Mouse (Mus musculus) embryonic facial prominence, embryonic 11.5 days (tissue): ENCODE results near the gene Lrit3. TPM values are rescaled to one million over a fixed set of nuclear protein-coding genes. Genes with fewer than 3 reads are reported as not detected.
"Not testable (repeated sequence)": the region's sequence is repeated elsewhere in the genome, so short reads cannot be mapped to it uniquely, and the experiment has no call there.

Source experiments
- ATAC-seq: fragments of 200-750 bp; cut with Nextera tagmentation; replicated peaks from 2 replicates; pipeline ENCODE4 v1.8.0; 2017; ENCODE audit warnings: low read depth; ENCODE audit not compliant: insufficient number of reproducible peaks, low FRiP score, low TSS enrichment
- DNase-seq: peaks from one replicate; pipeline ENCODE4 v3.0.0-alpha.2; 2015; ENCODE audit warnings: low spot score
- H3K27ac ChIP-seq: fragments of 300-500 bp; sonication (generic); replicated peaks from 2 replicates; pipeline ENCODE4 v1.5.1; 2014; ENCODE audit warnings: mild to moderate bottlenecking, low read depth, low read length, control low read depth
- H3K27me3 ChIP-seq: fragments of 300-500 bp; sonication (generic); 2 replicates; pipeline ENCODE4 v1.6.1; 2014; ENCODE audit warnings: mild to moderate bottlenecking, low read length, moderate library complexity, mixed read lengths; ENCODE audit not compliant: control insufficient read depth, insufficient read depth
- H3K36me3 ChIP-seq: fragments of 300-500 bp; sonication (generic); replicated peaks from 2 replicates; pipeline ENCODE4 v1.6.1; 2014; ENCODE audit warnings: low read depth, mild to moderate bottlenecking, low read length, moderate library complexity, mixed read lengths; ENCODE audit not compliant: control insufficient read depth, insufficient read depth
- H3K4me1 ChIP-seq: fragments of 300-500 bp; sonication (generic); 2 replicates; pipeline ENCODE4 v1.6.1; 2014; ENCODE audit warnings: low read length, mixed read lengths; ENCODE audit not compliant: control insufficient read depth, insufficient read depth
- H3K4me2 ChIP-seq: fragments of 300-500 bp; sonication (generic); 2 replicates; pipeline ENCODE4 v1.6.1; 2014; ENCODE audit warnings: low read depth, mild to moderate bottlenecking, control low read depth, low read length, moderate library complexity
- H3K4me3 ChIP-seq: fragments of 300-500 bp; sonication (generic); 2 replicates; pipeline ENCODE4 v1.5.1; 2014; ENCODE audit warnings: low read depth, low read length, control low read depth
- H3K9ac ChIP-seq: fragments of 300-500 bp; sonication (generic); replicated peaks from 2 replicates; pipeline ENCODE4 v1.6.1; 2014; ENCODE audit warnings: mild to moderate bottlenecking, control low read depth, low read length
- H3K9me3 ChIP-seq: fragments of 300-500 bp; sonication (generic); replicated peaks from 2 replicates; pipeline ENCODE4 v1.6.1; 2016; ENCODE audit warnings: mild to moderate bottlenecking, low read length, inconsistent platforms, mixed read lengths; ENCODE audit not compliant: control insufficient read depth
- WGBS: fragments of 180-500 bp; shearing (Covaris S2); extraction: QIAGEN DNeasy Blood & Tissue Kit; methylation state at CpG from one replicate; pipeline ENCODE4 v1.1.7; 2014; 5-methylcytosine and 5-hydroxymethylcytosine counted together
- polyA plus RNA-seq: library from polyadenylated mRNA; unstranded; fragments of >200 nt; fragmentation: Nextera tagmentation; extraction: Ambion mirVana; gene quantifications from 2 replicates; pipeline ENCODE4 v1.2.1, GENCODE M21; 2014

Lrit3 gene
- polyA plus RNA-seq, 1 experiment from 2014 or later, result not detected

- H3K4me2 ChIP-seq, result no peak overlapping the region
- H3K4me1 ChIP-seq, result no peaks in the 10 kb centered on the region
- no peaks in the 10 kb centered on the region for H3K27me3 ChIP-seq
- WGBS, result 88% methylated on average over 10 of the region's 10 CpGs
- no peak overlapping the region for H3K27ac ChIP-seq
- ATAC-seq, result no peak
- no peak for DNase-seq
- no peak overlapping the region for H3K4me3 ChIP-seq
- no peaks in the 10 kb centered on the region for H3K36me3 ChIP-seq
- H3K9ac ChIP-seq, result no peak overlapping the region
- H3K9me3 ChIP-seq, result no peaks in the 10 kb centered on the region
Measured at GRCm38 (mm10) chr3:129766971-129767794, 36.6 kb downstream of the Lrit3 start.

DNA sequence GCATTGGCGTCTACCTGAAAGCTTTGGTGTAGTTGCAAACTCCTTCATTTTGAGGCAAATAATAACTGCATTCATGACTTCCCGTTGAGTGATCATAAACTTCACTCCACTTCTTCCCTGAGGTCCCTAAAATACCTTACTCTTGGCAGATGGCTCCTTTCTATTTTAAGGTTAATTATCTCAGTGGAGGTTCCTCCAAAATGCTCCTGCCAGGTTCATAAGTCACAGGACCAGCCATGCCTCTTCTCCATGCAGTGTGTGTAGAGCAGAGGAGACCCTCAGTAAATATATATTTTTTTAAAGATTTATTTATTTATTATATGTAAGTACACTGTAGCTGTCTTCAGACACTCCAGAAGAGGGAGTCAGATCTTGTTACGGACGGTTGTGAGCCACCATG lies 37.7 kb downstream of the Lrit3 start:
- Histone ChIP-seq H3K27me3 (no peaks in the 10 kb centered on the region), H3K9me3 (no peaks in the 10 kb centered on the region), H3K36me3 (no peaks in the 10 kb centered on the region), H3K9ac (no peak overlapping the region), H3K27ac (no peak overlapping the region), H3K4me3 (no peak overlapping the region), H3K4me2 (no peak overlapping the region), H3K4me1 (no peaks in the 10 kb centered on the region)
- ATAC-seq (no peak), DNase-seq (no peak)
- WGBS, result 84% methylated on average over 4 of the region's 4 CpGs

DNA sequence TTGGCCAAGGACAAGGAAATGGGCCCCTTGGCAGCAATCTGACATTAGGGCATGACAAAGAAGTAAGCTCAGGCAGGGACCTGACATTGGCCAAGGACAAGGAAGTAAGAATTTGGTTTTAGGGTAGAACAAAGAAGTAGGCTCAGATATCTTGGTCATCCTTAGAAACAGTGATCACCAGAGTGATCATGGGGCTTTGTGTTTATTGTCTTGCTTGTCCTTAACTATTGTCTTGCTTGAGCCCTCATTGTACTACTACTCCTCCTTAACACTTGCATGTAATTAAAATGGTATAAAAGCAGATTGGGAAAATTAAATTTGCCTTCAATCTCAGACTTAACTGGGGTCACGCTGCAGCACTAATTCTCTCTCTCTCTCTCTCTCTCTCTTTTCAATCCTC lies 46.2 kb downstream of the Lrit3 start:
- 92% methylated on average over 1 of the region's 1 CpGs for WGBS
- ATAC-seq, H3K36me3 ChIP-seq, H3K4me3 ChIP-seq, H3K4me2 ChIP-seq, H3K9ac ChIP-seq, H3K9me3 ChIP-seq, H3K27ac ChIP-seq, DNase-seq, H3K27me3 ChIP-seq, H3K4me1 ChIP-seq: not testable (repeated sequence)

- no peak within 1 kb of the TSS for H3K27ac ChIP-seq
- H3K9me3 ChIP-seq, result no peaks in the 10 kb centered on the region
- DNase-seq (no peak), ATAC-seq (no peak)
- H3K27me3 ChIP-seq, result no peaks in the 10 kb centered on the region; the same call in 1 of the 2 replicates
- H3K4me3 ChIP-seq, result no peak within 1 kb of the TSS
- no peaks in the 10 kb centered on the region for H3K36me3 ChIP-seq
- 11% methylated on average over 20 of the region's 20 CpGs for WGBS
- H3K4me2 ChIP-seq, result peak within 1 kb of the TSS; percentile 2; the same call in 1 of the 2 replicates
- no peak within 1 kb of the TSS for H3K9ac ChIP-seq
- H3K4me1 ChIP-seq, result no peaks in the 10 kb centered on the region
Measured at GRCm38 (mm10) chr3:129754650-129755604, 48.9 kb downstream of the Lrit3 start, which contains the start of gene Egf. TSS of gene Egf (minus strand) at chr3:129755316.

GRCm38 (mm10) chr3:129744803-129745202 lies 59.0 kb downstream of the Lrit3 start:
- Histone ChIP-seq H3K9ac (no peak overlapping the region), H3K9me3 (no peaks in the 10 kb centered on the region), H3K4me2 (no peak overlapping the region), H3K27me3 (no peaks in the 10 kb centered on the region), H3K36me3 (no peaks in the 10 kb centered on the region), H3K27ac (no peak overlapping the region), H3K4me3 (no peak overlapping the region), H3K4me1 (no peaks in the 10 kb centered on the region)
- 54% methylated on average over 8 of the region's 8 CpGs for WGBS
- ATAC-seq (no peak), DNase-seq (peak; percentile 71)

- H3K4me3 ChIP-seq, result no peak overlapping the region
- no peak for ATAC-seq
- no peaks in the 10 kb centered on the region for H3K36me3 ChIP-seq
- WGBS, result 76% methylated on average over 6 of the region's 6 CpGs
- no peaks in the 10 kb centered on the region for H3K4me1 ChIP-seq
- no peaks in the 10 kb centered on the region for H3K9me3 ChIP-seq
- no peak overlapping the region for H3K9ac ChIP-seq
- no peak overlapping the region for H3K4me2 ChIP-seq
- no peak overlapping the region for H3K27ac ChIP-seq
- no peak for DNase-seq
- no peaks in the 10 kb centered on the region for H3K27me3 ChIP-seq
Measured at GRCm38 (mm10) chr3:129742781-129743180, 61.0 kb downstream of the Lrit3 start.

DNA sequence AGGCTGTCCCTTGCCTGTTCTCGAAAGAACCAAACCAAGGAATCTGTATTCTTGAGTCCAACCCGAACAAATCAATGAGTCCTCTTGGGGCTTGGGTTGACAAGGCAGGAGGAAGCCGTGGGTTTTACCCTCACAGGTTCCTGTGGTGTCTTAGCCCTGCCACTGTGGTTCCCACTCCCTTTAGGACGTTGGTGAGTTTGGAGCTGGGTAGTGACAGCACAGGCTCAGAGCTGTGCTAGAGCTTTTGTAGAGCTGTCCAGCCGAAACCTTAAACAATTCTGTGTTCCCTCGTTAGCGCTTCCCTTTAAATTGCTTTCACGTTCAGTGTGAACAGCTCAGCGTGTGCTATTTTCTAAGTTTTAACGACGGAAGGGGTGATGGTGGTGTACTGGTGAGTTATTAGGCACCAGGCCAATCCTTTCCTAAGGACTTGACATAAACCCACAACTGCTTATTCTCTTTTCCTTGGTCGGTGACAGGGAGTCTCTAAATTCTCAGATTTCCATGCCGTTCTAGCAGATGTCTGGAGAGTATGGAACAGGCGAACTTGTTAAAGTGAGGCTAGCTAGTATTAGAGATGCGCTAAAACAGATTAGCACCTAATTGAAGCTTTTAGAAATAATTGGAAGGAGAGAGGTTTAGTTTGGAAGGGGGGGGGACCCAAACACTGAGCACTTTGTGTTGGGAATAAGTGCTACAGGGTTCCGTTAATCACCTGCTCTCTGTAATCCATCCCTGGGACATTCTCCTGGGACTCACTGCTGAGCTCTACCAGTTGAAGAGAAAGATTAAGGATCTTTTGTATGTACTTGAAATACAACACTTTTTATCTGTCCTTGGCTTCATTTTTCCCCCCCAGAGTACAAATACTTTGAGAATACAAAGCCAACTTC lies 65.3 kb downstream of the Lrit3 start:
- H3K4me3 ChIP-seq, result no peak overlapping the region
- H3K9me3 ChIP-seq, result no peaks in the 10 kb centered on the region
- 68% methylated on average over 16 of the region's 16 CpGs for WGBS
- H3K27me3 ChIP-seq, result no peaks in the 10 kb centered on the region
- no peak overlapping the region for H3K27ac ChIP-seq
- no peaks in the 10 kb centered on the region for H3K4me1 ChIP-seq
- ATAC-seq, result no peak
- H3K36me3 ChIP-seq, result no peaks in the 10 kb centered on the region
- H3K9ac ChIP-seq, result no peak overlapping the region
- DNase-seq, result no peak
- H3K4me2 ChIP-seq, result no peak overlapping the region
